Mouse (Mus musculus) thymus, adult 2 months (tissue): ENCODE measurements around the gene Coq2. TPM values are rescaled to one million over a fixed set of nuclear protein-coding genes. Genes with fewer than 3 reads are reported as not detected.

Experiments
- DNase-seq: peaks from one replicate; pipeline ENCODE4 v3.0.0; 2021
- H3K27ac ChIP-seq: fragments of 200-500 bp; 2 replicates; pipeline ENCODE4 v1.5.1; 2012; ENCODE audit warnings: low read length, control low read depth; ENCODE audit not compliant: control insufficient read depth, insufficient read depth
- H3K27me3 ChIP-seq: fragments of 200-500 bp; 2 replicates; pipeline ENCODE4 v1.6.1; 2012; ENCODE audit warnings: mild to moderate bottlenecking, low read length, moderate library complexity, mixed read lengths; ENCODE audit not compliant: control insufficient read depth, insufficient read depth
- H3K36me3 ChIP-seq: fragments of 200-500 bp; 2 replicates; pipeline ENCODE4 v1.6.1; 2012; ENCODE audit warnings: mild to moderate bottlenecking, low read length, moderate library complexity; ENCODE audit not compliant: control insufficient read depth, insufficient read depth
- H3K4me1 ChIP-seq: fragments of 200-500 bp; replicated peaks from 2 replicates; pipeline ENCODE4 v1.6.1; 2012; ENCODE audit warnings: low read length; ENCODE audit not compliant: control insufficient read depth, insufficient read depth
- H3K4me3 ChIP-seq: fragments of 200-500 bp; 2 replicates; pipeline ENCODE4 v1.5.1; 2012; ENCODE audit warnings: mild to moderate bottlenecking, low read length, control low read depth, moderate library complexity; ENCODE audit not compliant: control insufficient read depth, insufficient read depth
- CTCF ChIP-seq: fragments of 200-500 bp; IDR thresholded peaks from 2 replicates; pipeline ENCODE4 v1.5.1; 2012; ENCODE audit warnings: mild to moderate bottlenecking, control low read depth, low read length, moderate library complexity, borderline replicate concordance; ENCODE audit not compliant: control insufficient read depth, poor library complexity, insufficient read depth; ENCODE audit errors: extremely low read depth
- POLR2A ChIP-seq: fragments of 200-500 bp; IDR thresholded peaks from 2 replicates; pipeline ENCODE4 v1.6.1; 2012; ENCODE audit warnings: mild to moderate bottlenecking, low read length, control low read depth, moderate library complexity; ENCODE audit not compliant: control insufficient read depth, poor library complexity, insufficient read depth; ENCODE audit errors: extremely low read depth
- WGBS: fragments of 180-500 bp; shearing (Covaris S2); methylation state at CpG from one replicate; pipeline ENCODE4 v1.1.7; 2018; 5-methylcytosine and 5-hydroxymethylcytosine counted together
- polyA plus RNA-seq: library from polyadenylated mRNA; depleted of rRNA; stranded (reverse); fragments of >200 nt; gene quantifications from 2 replicates; pipeline ENCODE4 v1.2.3, GENCODE M21; 2012; rRNA removed

The Coq2 gene
- polyA plus RNA-seq, 1 experiment = 90.2 TPM

DNA sequence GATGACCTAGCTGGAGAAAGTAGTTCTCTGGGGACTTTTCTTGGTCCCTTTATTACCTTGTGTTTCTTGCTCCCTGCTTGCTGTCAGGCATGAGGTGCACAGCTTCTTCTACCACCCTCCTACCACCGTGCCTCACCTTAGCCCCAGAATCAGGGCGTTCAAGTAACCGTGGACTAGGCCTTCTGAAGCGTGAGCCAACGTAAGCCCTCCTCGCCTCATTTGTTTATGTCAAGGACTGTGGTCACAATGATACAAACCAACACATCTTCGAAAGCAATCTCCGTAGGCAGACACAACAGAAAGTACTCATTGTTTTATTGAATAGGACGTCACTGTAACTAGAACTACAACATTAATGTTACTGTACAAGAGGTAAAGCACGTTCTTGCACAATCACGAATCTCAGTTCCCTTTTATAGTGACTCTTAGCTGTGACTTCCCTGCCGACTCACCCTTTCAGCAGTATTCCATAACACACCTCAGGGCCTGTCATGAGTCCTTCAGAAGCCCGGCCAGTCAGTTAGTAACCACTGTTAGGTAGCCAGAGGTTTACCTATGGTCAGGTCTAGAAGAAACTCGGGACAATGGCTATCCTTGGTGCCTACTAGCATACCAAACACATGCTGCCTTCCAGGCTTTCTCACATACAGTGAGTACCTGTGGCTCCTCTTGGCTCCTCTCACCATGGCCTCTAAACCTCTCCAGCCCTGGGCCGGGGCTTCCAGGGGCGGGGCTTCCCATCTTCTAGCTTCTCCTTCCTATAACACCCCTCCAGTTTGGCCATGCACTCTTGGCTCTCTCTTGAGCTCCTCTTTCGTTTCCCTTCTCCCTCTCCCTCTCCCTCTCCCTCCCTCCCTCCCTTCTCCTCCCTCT is 60.8 kb downstream of the Coq2 start:
- H3K27ac ChIP-seq = no peak overlapping the region
- no peaks in the 10 kb centered on the region for H3K4me1 ChIP-seq
- TF ChIP-seq CTCF = no peak
- DNase-seq = no peak
- 84% methylated on average over 17 of the region's 17 CpGs for WGBS
- no peaks in the 10 kb centered on the region for H3K27me3 ChIP-seq
- no peaks in the 10 kb centered on the region for H3K36me3 ChIP-seq
- H3K4me3 ChIP-seq = no peak overlapping the region

DNA sequence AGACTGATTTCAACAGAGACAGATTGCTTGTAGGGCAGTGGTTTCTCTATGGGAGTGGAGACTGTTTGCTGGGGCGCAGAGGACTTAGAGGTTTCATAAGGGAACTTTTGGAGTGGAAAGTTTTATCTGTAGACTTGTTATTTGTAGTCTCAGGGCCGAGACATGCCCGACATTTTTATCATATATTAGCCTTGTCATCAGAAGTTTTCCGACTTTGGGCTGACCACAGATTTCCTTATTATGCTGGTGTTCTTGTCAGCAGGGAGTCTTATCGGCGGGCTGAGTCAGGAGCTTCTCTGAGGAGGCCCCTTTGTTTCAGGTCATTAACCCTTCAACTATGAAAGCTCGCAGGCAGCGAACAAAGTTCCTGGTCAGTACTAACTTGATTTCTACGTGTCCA is 67.1 kb downstream of the Coq2 start:
- no peak overlapping the region for H3K4me3 ChIP-seq
- no peaks in the 10 kb centered on the region for H3K4me1 ChIP-seq
- no peaks in the 10 kb centered on the region for H3K36me3 ChIP-seq
- no peak for DNase-seq
- H3K27ac ChIP-seq = no peak overlapping the region
- TF ChIP-seq CTCF = no peak
- H3K27me3 ChIP-seq = no peaks in the 10 kb centered on the region
- 82% methylated on average over 9 of the region's 9 CpGs for WGBS

GRCm38 (mm10) chr5:100607090-100607762 is 67.7 kb downstream of the Coq2 start:
- no peaks in the 10 kb centered on the region for H3K27me3 ChIP-seq
- no peak overlapping the region for H3K27ac ChIP-seq
- TF ChIP-seq POLR2A (no peak), CTCF (no peak)
- H3K4me1 ChIP-seq = no peaks in the 10 kb centered on the region
- no peak for DNase-seq
- H3K4me3 ChIP-seq = no peak overlapping the region
- H3K36me3 ChIP-seq = no peaks in the 10 kb centered on the region
- 92% methylated on average over 4 of the region's 4 CpGs for WGBS

DNA sequence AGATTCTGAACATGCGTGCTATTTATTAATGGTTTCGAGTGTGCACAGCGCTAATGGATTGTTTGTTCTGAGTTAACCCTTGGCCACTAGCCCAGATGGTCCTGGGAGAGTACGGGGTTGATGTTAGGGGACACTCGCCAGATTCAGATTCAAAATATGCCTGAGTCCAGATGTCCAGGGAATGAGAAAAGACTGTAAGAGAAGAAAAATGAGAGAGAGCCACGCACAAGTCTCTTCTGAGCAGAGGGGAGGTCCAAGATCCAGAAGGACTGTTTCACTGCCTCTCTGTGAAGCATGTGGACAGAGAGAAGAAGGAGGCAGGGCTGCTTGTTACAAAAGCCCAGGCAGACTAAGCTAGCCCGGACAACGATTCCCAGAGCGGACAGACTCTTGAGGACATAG is 69.1 kb downstream of the Coq2 start:
- Histone ChIP-seq H3K36me3 (no peaks in the 10 kb centered on the region), H3K4me1 (no peaks in the 10 kb centered on the region), H3K4me3 (no peak overlapping the region), H3K27ac (no peak overlapping the region), H3K27me3 (no peaks in the 10 kb centered on the region)
- TF ChIP-seq POLR2A (no peak), CTCF (no peak)
- no peak for DNase-seq
- WGBS = 94% methylated on average over 9 of the region's 9 CpGs

Other genes with a start within 250 kb of the Coq2 start
- gene Lin54, start 174.5 kb downstream of the Coq2 start, polyA plus RNA-seq = 12.7 and 15.6 TPM in 2 replicates
- gene Cops4, start 156.8 kb downstream of the Coq2 start, polyA plus RNA-seq = 24.8 and 26.7 TPM in 2 replicates
- gene Plac8, start 102.9 kb downstream of the Coq2 start, polyA plus RNA-seq = 118 and 153 TPM in 2 replicates
- 3.1 and 4.7 TPM in 2 replicates for gene Hpse, start 44.6 kb upstream of the Coq2 start, polyA plus RNA-seq
- 13.7 and 15.6 TPM in 2 replicates for gene Helq, start 123.5 kb upstream of the Coq2 start, polyA plus RNA-seq
- 19.4 and 21.0 TPM in 2 replicates for gene Mrps18c, start 123.5 kb upstream of the Coq2 start, polyA plus RNA-seq
- 7.9 and 9.4 TPM in 2 replicates for gene Abraxas1, start 145.8 kb upstream of the Coq2 start, polyA plus RNA-seq
- gene Gpat3, start 170.6 kb upstream of the Coq2 start, polyA plus RNA-seq = 1.6 and 1.9 TPM in 2 replicates